Mouse (Mus musculus): ENCODE measurements around the gene Pus3.

Pus3 gene

GRCm38 (mm10) chr9:35543099-35543860 lies 15.1 kb upstream of the Pus3 start:
- in situ Hi-C loops (cut with MboI; ENCODE audit: unreplicated experiment in 2 of 2): no loop called here

GRCm38 (mm10) chr9:35544666-35545065 lies 13.7 kb upstream of the Pus3 start:
- in situ Hi-C loops (cut with MboI; ENCODE audit: unreplicated experiment in 2 of 2): no loop called here

- in situ Hi-C loops (cut with MboI; ENCODE audit: unreplicated experiment in 2 of 2): no loop called here
These were observed 12.7 kb upstream of the Pus3 start for GRCm38 (mm10) chr9:35545704-35546103.

GRCm38 (mm10) chr9:35546745-35547144 lies 11.7 kb upstream of the Pus3 start:
- in situ Hi-C loops (cut with MboI; ENCODE audit: unreplicated experiment in 2 of 2): no loop called here

GRCm38 (mm10) chr9:35548455-35548854 lies 9.9 kb upstream of the Pus3 start:
- in situ Hi-C loops (cut with MboI; ENCODE audit: unreplicated experiment in 2 of 2): no loop called here

GRCm38 (mm10) chr9:35556494-35557102 lies 1.8 kb upstream of the Pus3 start:
- in situ Hi-C loops (cut with MboI; ENCODE audit: unreplicated experiment in 2 of 2): loop anchor here (25.0 kb wide), 3 partner anchors 1206 to 1781 kb away; partner anchors contain the start of genes Ccdc15 (in 1 of the 2) and Stt3a (in 1 of the 2)

GRCm38 (mm10) chr9:35559009-35559890 lies 855 bp downstream of the Pus3 start:
- in situ Hi-C loops (cut with MboI; ENCODE audit: unreplicated experiment in 2 of 2): loop anchor here (25.0 kb wide), 3 partner anchors 1203 to 1778 kb away; partner anchors contain the start of genes Ccdc15 (in 1 of the 2) and Stt3a (in 1 of the 2)

GRCm38 (mm10) chr9:35561076-35561475 lies 2.7 kb downstream of the Pus3 start:
- in situ Hi-C loops (cut with MboI; ENCODE audit: unreplicated experiment in 2 of 2): loop anchor here (10.0 to 25.0 kb wide), 5 partner anchors 356 to 1776 kb away; partner anchors contain the start of genes Ccdc15 (in 1 of the 2), Srpr (in 1 of the 2), Stt3a (in 1 of the 2) and Tirap (in 1 of the 2)

- in situ Hi-C loops (cut with MboI; ENCODE audit: unreplicated experiment in 2 of 2): loop anchor here (10.0 to 25.0 kb wide), 5 partner anchors 357 to 1776 kb away; partner anchors contain the start of genes Ccdc15 (in 1 of the 2), Srpr (in 1 of the 2), Stt3a (in 1 of the 2) and Tirap (in 1 of the 2)
These were observed 3.2 kb downstream of the Pus3 start for GRCm38 (mm10) chr9:35561583-35561982.

- in situ Hi-C loops (cut with MboI; ENCODE audit: unreplicated experiment in 2 of 2): loop anchor here (10.0 to 25.0 kb wide), 5 partner anchors 360 to 1773 kb away; partner anchors contain the start of genes Ccdc15 (in 1 of the 2), Srpr (in 1 of the 2), Stt3a (in 1 of the 2) and Tirap (in 1 of the 2)
These were observed 6.3 kb downstream of the Pus3 start for GRCm38 (mm10) chr9:35564536-35565240.

GRCm38 (mm10) chr9:35567995-35568394 lies 9.6 kb downstream of the Pus3 start:
- in situ Hi-C loops (cut with MboI; ENCODE audit: unreplicated experiment in 2 of 2): loop anchor here (10.0 to 25.0 kb wide), 5 partner anchors 363 to 1769 kb away; partner anchors contain the start of genes Ccdc15 (in 1 of the 2), Srpr (in 1 of the 2), Stt3a (in 1 of the 2) and Tirap (in 1 of the 2)

- in situ Hi-C loops (cut with MboI; ENCODE audit: unreplicated experiment in 2 of 2): loop anchor here (10.0 to 25.0 kb wide), 5 partner anchors 365 to 1767 kb away; partner anchors contain the start of genes Ccdc15 (in 1 of the 2), Srpr (in 1 of the 2), Stt3a (in 1 of the 2) and Tirap (in 1 of the 2)
These were observed 11.5 kb downstream of the Pus3 start, which contains the start of the genes Pate2 and Hyls1 for GRCm38 (mm10) chr9:35569571-35570534. Pate2 (plus strand) TSS chr9:35570284. Hyls1 (minus strand) TSS chr9:35570398.

- in situ Hi-C loops (cut with MboI; ENCODE audit: unreplicated experiment in 2 of 2): loop anchor here (25.0 kb wide), 3 partner anchors 1192 to 1767 kb away; partner anchors contain the start of genes Ccdc15 (in 1 of the 2) and Stt3a (in 1 of the 2)
These were observed 12.3 kb downstream of the Pus3 start for GRCm38 (mm10) chr9:35570663-35571062.

GRCm38 (mm10) chr9:35574416-35574815 lies 16.0 kb downstream of the Pus3 start:
- in situ Hi-C loops (cut with MboI; ENCODE audit: unreplicated experiment in 2 of 2): loop anchor here (25.0 kb wide), 3 partner anchors 1188 to 1763 kb away; partner anchors contain the start of genes Ccdc15 (in 1 of the 2) and Stt3a (in 1 of the 2)

- in situ Hi-C loops (cut with MboI; ENCODE audit: unreplicated experiment in 2 of 2): loop anchor here (25.0 kb wide), 1 partner anchor 1125 kb away; no protein-coding TSS in a partner anchor
These were observed 29.3 kb downstream of the Pus3 start for GRCm38 (mm10) chr9:35587674-35588073.

- in situ Hi-C loops (cut with MboI; ENCODE audit: unreplicated experiment in 2 of 2): loop anchor here (25.0 kb wide), 1 partner anchor 1119 kb away; no protein-coding TSS in a partner anchor
These were observed 34.5 kb downstream of the Pus3 start for GRCm38 (mm10) chr9:35592903-35593302.

- in situ Hi-C loops (cut with MboI; ENCODE audit: unreplicated experiment in 2 of 2): no loop called here
These were observed 49.4 kb downstream of the Pus3 start for GRCm38 (mm10) chr9:35607647-35608405.
